Mouse (Mus musculus): Measurements from ENCODE around the gene Zfp592. TPM values are rescaled to one million over a fixed set of nuclear protein-coding genes. Genes with fewer than 3 reads are reported as not detected.

Gene Zfp592
- polyA plus RNA-seq, 1 experiment from 2014 or later: 13.4 TPM

DNA sequence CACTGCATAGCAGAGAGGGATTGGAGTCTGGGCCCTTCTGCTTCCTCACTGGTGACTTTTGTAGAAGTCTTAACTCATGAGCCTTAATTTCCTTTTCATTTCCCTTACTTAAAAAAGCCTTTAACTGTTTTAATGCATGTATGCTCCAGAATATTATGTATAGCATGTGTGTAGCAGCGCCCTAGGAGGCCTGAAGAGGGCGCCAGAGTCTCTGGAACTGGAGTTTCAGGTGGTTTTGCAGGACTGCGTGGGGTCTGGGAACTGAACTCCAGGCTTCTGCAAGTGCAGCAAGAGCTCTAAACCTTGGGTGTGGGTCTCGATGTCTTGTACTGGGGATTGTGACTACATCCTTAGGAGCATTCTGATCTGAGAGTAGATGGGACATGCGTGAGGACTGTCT lies 79.8 kb downstream of the Zfp592 start:
- Histone ChIP-seq H3K4me1 (ENCODE audit: control insufficient read depth, insufficient read depth, low read length) (peaks cover 49% of the 10 kb centered on the region), H3K27ac (ENCODE audit: low read depth, low read length) (0 out of 2 replicates have a peak overlapping the region, but pooled peaks have one; percentile 13), H3K4me2 (no peak overlapping the region), H3K9ac (ENCODE audit: low read depth, low read length) (no peak overlapping the region), H3K4me3 (ENCODE audit: low read depth, low read length) (no peak overlapping the region), H3K9me3 (replicated peaks; ENCODE audit: control insufficient read depth, low read length) (no peaks in the 10 kb centered on the region), H3K36me3 (ENCODE audit: control insufficient read depth, insufficient read depth, low read length) (peaks cover 15% of the 10 kb centered on the region), H3K27me3 (ENCODE audit: control insufficient read depth, insufficient read depth, low read length) (no peaks in the 10 kb centered on the region)
- WGBS (ENCODE audit: insufficient replicate concordance): 83% methylated on average over 5 of the region's 5 CpGs
- ATAC-seq (replicated peaks; ENCODE audit: insufficient number of reproducible peaks, low FRiP score, low TSS enrichment): no peak

DNA sequence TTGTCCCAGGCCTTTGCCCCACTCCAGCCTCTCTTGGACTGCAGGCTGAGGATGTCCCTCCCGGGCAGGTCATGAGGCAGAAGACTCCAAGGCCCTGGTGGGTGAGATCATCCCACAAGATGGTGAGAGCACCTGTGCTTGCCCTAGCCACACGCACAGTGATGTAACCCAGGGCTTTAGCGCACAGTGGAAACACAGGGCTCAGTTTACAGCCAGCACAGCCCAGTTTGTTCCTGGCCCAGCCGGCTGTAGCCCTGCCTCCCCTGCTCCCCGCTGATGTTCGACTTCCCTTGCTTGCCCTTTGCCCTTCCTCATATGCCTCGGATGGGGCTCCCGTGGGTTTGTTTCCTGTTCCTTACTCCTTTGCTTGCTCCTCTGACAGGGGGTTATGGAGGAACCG lies 81.1 kb downstream of the Zfp592 start:
- H3K27ac ChIP-seq (ENCODE audit: low read depth, low read length): peak overlapping the region; percentile 95
- H3K9ac ChIP-seq (ENCODE audit: low read depth, low read length): 0 out of 2 replicates have a peak overlapping the region, but pooled peaks have one; percentile 34

DNA sequence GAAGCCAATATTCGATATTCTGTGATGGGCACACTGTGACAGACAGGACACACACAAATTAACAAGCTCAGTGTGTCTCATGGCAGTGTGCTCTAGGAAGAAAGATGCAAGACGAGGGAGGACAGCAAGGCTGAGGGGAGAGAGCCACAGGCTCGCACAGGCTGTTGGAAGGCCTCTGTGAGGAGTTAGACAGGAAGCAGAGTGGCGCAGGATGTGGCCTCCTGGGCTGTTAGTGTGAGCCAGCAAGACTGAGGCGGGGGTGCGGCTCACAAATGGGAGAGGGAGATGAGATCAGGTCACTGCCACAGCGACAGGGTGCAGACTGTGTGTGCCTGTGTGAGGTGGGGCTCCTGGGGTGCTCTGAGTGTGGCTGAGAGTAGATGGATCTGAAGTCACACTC lies 81.8 kb downstream of the Zfp592 start:
- Histone ChIP-seq H3K9me3 (replicated peaks; ENCODE audit: control insufficient read depth, low read length) (no peaks in the 10 kb centered on the region), H3K27me3 (ENCODE audit: control insufficient read depth, insufficient read depth, low read length) (no peaks in the 10 kb centered on the region), H3K9ac (ENCODE audit: low read depth, low read length) (no peak overlapping the region), H3K36me3 (ENCODE audit: control insufficient read depth, insufficient read depth, low read length) (peaks cover 13% of the 10 kb centered on the region; the same call in 1 of the 2 replicates), H3K4me1 (ENCODE audit: control insufficient read depth, insufficient read depth, low read length) (peaks cover 62% of the 10 kb centered on the region), H3K27ac (ENCODE audit: low read depth, low read length) (peak overlapping the region; percentile 95; the same call in 1 of the 2 replicates), H3K4me2 (no peak overlapping the region), H3K4me3 (ENCODE audit: low read depth, low read length) (no peak overlapping the region)
- WGBS (ENCODE audit: insufficient replicate concordance): 41% methylated on average over 7 of the region's 7 CpGs
- no peak for ATAC-seq (replicated peaks; ENCODE audit: insufficient number of reproducible peaks, low FRiP score, low TSS enrichment)

More for the DNA sequence above, 81.1 kb downstream of the Zfp592 start:
- ATAC-seq (replicated peaks; ENCODE audit: insufficient number of reproducible peaks, low FRiP score, low TSS enrichment): no peak
- Histone ChIP-seq H3K4me2 (no peak overlapping the region), H3K36me3 (ENCODE audit: control insufficient read depth, insufficient read depth, low read length) (peaks cover 15% of the 10 kb centered on the region; the same call in 1 of the 2 replicates), H3K9me3 (replicated peaks; ENCODE audit: control insufficient read depth, low read length) (no peaks in the 10 kb centered on the region), H3K27me3 (ENCODE audit: control insufficient read depth, insufficient read depth, low read length) (no peaks in the 10 kb centered on the region), H3K4me3 (ENCODE audit: low read depth, low read length) (no peak overlapping the region), H3K4me1 (ENCODE audit: control insufficient read depth, insufficient read depth, low read length) (peaks cover 60% of the 10 kb centered on the region)
- WGBS (ENCODE audit: insufficient replicate concordance): 51% methylated on average over 9 of the region's 9 CpGs

DNA sequence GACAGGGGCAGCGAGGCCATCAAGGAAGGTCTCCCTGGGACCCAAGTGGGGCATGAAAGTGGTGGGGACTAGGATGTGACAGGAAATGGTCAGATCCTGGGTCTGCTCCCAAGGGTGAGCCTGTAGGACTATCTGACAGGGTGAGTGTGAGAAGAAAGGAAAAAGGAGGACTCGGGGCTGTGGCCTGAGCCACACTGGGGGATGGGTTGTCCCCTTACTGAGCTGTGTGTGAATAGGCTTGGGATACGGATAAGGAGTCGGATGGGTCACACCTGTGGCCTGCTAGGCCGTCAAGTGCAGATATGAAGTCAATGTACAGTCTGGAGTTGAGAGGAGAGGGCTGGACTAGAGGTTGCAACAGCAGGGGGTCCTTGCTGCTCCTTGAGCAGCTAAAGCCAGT lies 82.3 kb downstream of the Zfp592 start:
- 62% methylated on average over 5 of the region's 5 CpGs for WGBS (ENCODE audit: insufficient replicate concordance)
- H3K4me3 ChIP-seq (ENCODE audit: low read depth, low read length): no peak overlapping the region
- H3K9me3 ChIP-seq (replicated peaks; ENCODE audit: control insufficient read depth, low read length): no peaks in the 10 kb centered on the region
- ATAC-seq (replicated peaks; ENCODE audit: insufficient number of reproducible peaks, low FRiP score, low TSS enrichment): no peak
- H3K4me2 ChIP-seq: no peak overlapping the region
- peak overlapping the region; percentile 95 for H3K27ac ChIP-seq (ENCODE audit: low read depth, low read length)
- H3K36me3 ChIP-seq (ENCODE audit: control insufficient read depth, insufficient read depth, low read length): peaks cover 13% of the 10 kb centered on the region; the same call in 1 of the 2 replicates
- no peaks in the 10 kb centered on the region for H3K27me3 ChIP-seq (ENCODE audit: control insufficient read depth, insufficient read depth, low read length)
- no peak overlapping the region for H3K9ac ChIP-seq (ENCODE audit: low read depth, low read length)
- peaks cover 60% of the 10 kb centered on the region for H3K4me1 ChIP-seq (ENCODE audit: control insufficient read depth, insufficient read depth, low read length)

DNA sequence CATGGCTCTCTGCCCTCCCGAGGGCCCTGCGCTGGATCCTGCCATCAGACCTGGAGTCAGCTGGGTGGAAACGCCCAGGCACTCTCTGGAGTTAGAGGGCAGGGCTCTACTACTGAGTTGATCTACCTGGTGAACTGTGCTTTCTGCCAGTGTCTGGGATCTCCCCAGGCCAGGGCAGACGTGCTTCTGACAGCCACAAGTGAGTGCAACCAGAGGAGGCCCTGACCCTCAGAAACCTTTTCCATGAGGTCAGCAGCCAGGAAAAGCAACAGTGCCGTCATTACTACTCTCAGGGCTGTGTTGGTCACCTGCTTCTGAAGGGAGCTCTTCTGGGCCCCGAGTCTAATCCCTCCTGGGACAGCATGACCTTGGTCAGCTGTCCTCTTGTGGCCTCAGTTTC lies 83.5 kb downstream of the Zfp592 start:
- Histone ChIP-seq H3K9ac (ENCODE audit: low read depth, low read length) (no peak overlapping the region), H3K36me3 (ENCODE audit: control insufficient read depth, insufficient read depth, low read length) (peaks cover 12% of the 10 kb centered on the region; the same call in 1 of the 2 replicates), H3K9me3 (replicated peaks; ENCODE audit: control insufficient read depth, low read length) (no peaks in the 10 kb centered on the region), H3K4me1 (ENCODE audit: control insufficient read depth, insufficient read depth, low read length) (peaks cover 63% of the 10 kb centered on the region), H3K4me2 (no peak overlapping the region), H3K27ac (ENCODE audit: low read depth, low read length) (peak overlapping the region; percentile 95), H3K4me3 (ENCODE audit: low read depth, low read length) (no peak overlapping the region), H3K27me3 (ENCODE audit: control insufficient read depth, insufficient read depth, low read length) (no peaks in the 10 kb centered on the region)
- WGBS (ENCODE audit: insufficient replicate concordance): 49% methylated on average over 6 of the region's 6 CpGs
- ATAC-seq (replicated peaks; ENCODE audit: insufficient number of reproducible peaks, low FRiP score, low TSS enrichment): 0 out of 2 replicates have a peak, but pooled peaks have one; percentile 29

DNA sequence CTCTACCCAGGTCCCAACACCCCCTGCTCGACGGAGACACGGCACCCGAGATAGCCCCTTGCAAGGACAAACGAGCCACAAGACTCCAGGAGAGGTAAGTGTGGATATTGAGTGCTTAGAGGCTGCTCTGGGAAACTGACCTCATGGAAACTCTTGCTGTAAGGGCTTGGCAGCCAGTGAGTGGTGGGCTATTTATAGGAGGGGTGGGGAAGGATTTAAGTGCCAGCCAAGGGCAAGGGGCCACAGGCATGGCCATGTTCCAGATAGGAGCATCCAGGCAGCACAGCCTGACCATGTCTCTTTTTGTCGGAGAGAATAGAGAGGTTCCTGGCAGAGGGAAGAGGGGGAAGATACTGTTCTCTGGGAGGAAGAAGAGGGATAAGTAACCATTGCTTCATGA lies 85.3 kb downstream of the Zfp592 start:
- H3K27ac ChIP-seq (ENCODE audit: low read depth, low read length): peak overlapping the region; percentile 95
- H3K4me1 ChIP-seq (ENCODE audit: control insufficient read depth, insufficient read depth, low read length): peaks cover 56% of the 10 kb centered on the region
- H3K36me3 ChIP-seq (ENCODE audit: control insufficient read depth, insufficient read depth, low read length): peaks cover 9% of the 10 kb centered on the region

DNA sequence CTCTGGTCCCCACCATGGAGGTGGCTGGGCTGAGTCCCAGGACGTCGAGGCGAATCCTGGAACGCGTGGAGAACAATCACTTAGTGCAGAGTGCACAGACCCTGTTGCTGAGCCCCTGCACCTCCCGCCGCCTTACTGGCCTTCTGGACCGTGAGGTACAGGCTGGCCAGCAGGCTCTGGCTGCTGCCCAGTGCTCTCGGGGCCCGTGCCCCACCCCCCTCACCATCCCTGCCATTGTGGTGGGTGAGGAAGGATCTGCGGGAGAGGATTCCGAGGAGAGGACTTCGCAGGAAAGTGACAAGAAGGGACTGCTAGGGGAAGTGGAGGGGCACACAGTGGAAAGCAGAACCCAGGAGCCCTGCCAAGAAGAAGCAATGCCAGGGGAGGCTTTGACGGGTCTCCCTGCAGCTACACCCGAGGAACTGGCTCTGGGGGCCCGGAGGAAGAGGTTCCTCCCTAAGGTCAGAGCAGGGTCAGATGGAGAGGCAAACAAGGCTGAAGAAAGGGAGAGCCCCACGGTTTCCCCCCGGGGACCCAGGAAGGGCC lies 100.0 kb downstream of the Zfp592 start:
- Histone ChIP-seq H3K27ac (ENCODE audit: low read depth, low read length) (peak overlapping the region; percentile 62), H3K4me3 (ENCODE audit: low read depth, low read length) (no peak overlapping the region), H3K36me3 (ENCODE audit: control insufficient read depth, insufficient read depth, low read length) (peaks cover 9% of the 10 kb centered on the region; the same call in 1 of the 2 replicates), H3K9me3 (replicated peaks; ENCODE audit: control insufficient read depth, low read length) (no peaks in the 10 kb centered on the region), H3K9ac (ENCODE audit: low read depth, low read length) (no peak overlapping the region), H3K27me3 (ENCODE audit: control insufficient read depth, insufficient read depth, low read length) (no peaks in the 10 kb centered on the region), H3K4me2 (no peak overlapping the region), H3K4me1 (ENCODE audit: control insufficient read depth, insufficient read depth, low read length) (peaks cover 11% of the 10 kb centered on the region)
- ATAC-seq (replicated peaks; ENCODE audit: insufficient number of reproducible peaks, low FRiP score, low TSS enrichment): no peak
- WGBS (ENCODE audit: insufficient replicate concordance): 50% methylated on average over 18 of the region's 18 CpGs

More for the DNA sequence above, 85.3 kb downstream of the Zfp592 start:
- no peaks in the 10 kb centered on the region for H3K9me3 ChIP-seq (replicated peaks; ENCODE audit: control insufficient read depth, low read length)
- H3K4me3 ChIP-seq (ENCODE audit: low read depth, low read length): no peak overlapping the region
- 38% methylated on average over 6 of the region's 6 CpGs for WGBS (ENCODE audit: insufficient replicate concordance)
- H3K27me3 ChIP-seq (ENCODE audit: control insufficient read depth, insufficient read depth, low read length): no peaks in the 10 kb centered on the region
- H3K4me2 ChIP-seq: 0 out of 2 replicates have a peak overlapping the region, but pooled peaks have one; percentile 11
- peak; percentile 46 for ATAC-seq (replicated peaks; ENCODE audit: insufficient number of reproducible peaks, low FRiP score, low TSS enrichment)
- H3K9ac ChIP-seq (ENCODE audit: low read depth, low read length): no peak overlapping the region; the same call in 1 of the 2 replicates

DNA sequence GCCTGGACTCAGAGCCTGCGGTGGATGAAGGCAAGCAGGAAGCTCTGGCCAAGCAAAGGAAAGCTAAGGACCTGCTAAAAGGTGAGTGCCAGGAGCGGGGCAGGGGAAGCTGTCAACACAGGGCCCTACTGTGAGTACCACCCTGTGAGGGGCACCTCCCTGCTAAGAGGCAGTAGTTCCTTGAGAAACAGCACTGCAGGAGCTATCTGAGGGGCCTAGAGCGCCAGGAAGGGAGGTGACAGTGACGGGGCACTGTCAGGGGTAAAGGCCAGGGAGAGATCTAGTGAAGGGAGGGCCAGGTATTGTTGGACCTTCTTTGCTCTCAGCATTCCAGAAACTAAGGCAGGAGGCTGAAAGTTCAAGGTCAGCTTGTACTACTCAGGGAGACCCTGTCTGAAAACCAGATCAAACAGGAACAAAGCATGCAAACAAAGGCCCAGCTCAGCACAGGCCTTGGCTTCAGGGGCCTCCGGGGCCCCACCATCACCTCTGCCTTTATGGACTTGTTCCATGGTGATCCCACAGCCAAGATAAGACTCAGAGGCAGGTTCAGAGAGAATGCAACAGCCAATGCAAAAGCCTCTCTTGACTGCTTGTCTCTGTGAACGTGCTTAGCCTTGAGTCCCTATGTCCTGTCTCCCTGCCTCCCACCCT lies 100.8 kb downstream of the Zfp592 start:
- H3K9ac ChIP-seq (ENCODE audit: low read depth, low read length): peak overlapping the region; percentile 34; the same call in 1 of the 2 replicates
- WGBS (ENCODE audit: insufficient replicate concordance): 46% methylated on average over 6 of the region's 6 CpGs
- H3K36me3 ChIP-seq (ENCODE audit: control insufficient read depth, insufficient read depth, low read length): peaks cover 6% of the 10 kb centered on the region; the same call in 1 of the 2 replicates
- no peaks in the 10 kb centered on the region for H3K9me3 ChIP-seq (replicated peaks; ENCODE audit: control insufficient read depth, low read length)
- peak overlapping the region; percentile 62 for H3K27ac ChIP-seq (ENCODE audit: low read depth, low read length)
- ATAC-seq (replicated peaks; ENCODE audit: insufficient number of reproducible peaks, low FRiP score, low TSS enrichment): no peak
- H3K27me3 ChIP-seq (ENCODE audit: control insufficient read depth, insufficient read depth, low read length): no peaks in the 10 kb centered on the region
- peaks cover 11% of the 10 kb centered on the region for H3K4me1 ChIP-seq (ENCODE audit: control insufficient read depth, insufficient read depth, low read length)
- no peak overlapping the region for H3K4me2 ChIP-seq
- H3K4me3 ChIP-seq (ENCODE audit: low read depth, low read length): no peak overlapping the region
